14 mouse cellular contexts compared by ENCODE assay signal in genomic region chr7:125237026-125237425, GRCm38 (mm10).
"Had no signal": no experiment of that assay in that cellular context is flagged by ENCODE, and none has a peak within 500 bp of the region (broad histone marks: within the 10 kb centered on the region; RNA-seq: fewer than 3 reads in every experiment).

No protein-coding gene starts in this region.

- H3K27me3 ChIP-seq: liver, embryonic 13.5 days; lung, embryonic 15.5 days; megakaryocyte, embryonic 14.5 days; midbrain, embryonic 12.5 days; stomach, embryonic 15.5 days had no signal

- H3K9me3 ChIP-seq: limb, embryonic 10.5 days; liver, embryonic 13.5 days; lung, embryonic 15.5 days; megakaryocyte, embryonic 14.5 days; midbrain, embryonic 12.5 days; stomach, embryonic 15.5 days had no signal

- H3K27ac ChIP-seq: left cerebral cortex, adult 2 months; limb, embryonic 10.5 days; liver, embryonic 13.5 days; lung, embryonic 15.5 days; macrophage; midbrain, embryonic 12.5 days; stomach, embryonic 15.5 days had no signal

- H3K9ac ChIP-seq: liver, embryonic 13.5 days; liver, postnatal 0 days; lung, embryonic 15.5 days; midbrain, embryonic 12.5 days; stomach, embryonic 15.5 days had no signal

- ATAC-seq: intestine, embryonic 16.5 days; liver, postnatal 0 days; midbrain, embryonic 16.5 days had no signal

- DNase-seq: liver, embryonic 13.5 days; liver, postnatal 0 days; lung, postnatal 14 days; right cerebral cortex, postnatal 14 days; thymus, postnatal 36 days had no signal

- H3K4me2 ChIP-seq: liver, embryonic 13.5 days; lung, embryonic 15.5 days; midbrain, embryonic 12.5 days; stomach, embryonic 15.5 days had no signal

- H3K4me3 ChIP-seq: left cerebral cortex, adult 2 months; limb, embryonic 10.5 days; liver, embryonic 13.5 days; lung, embryonic 15.5 days; megakaryocyte, embryonic 14.5 days; midbrain, embryonic 12.5 days; stomach, embryonic 15.5 days had no signal

- H3K4me1 ChIP-seq: limb, embryonic 10.5 days; liver, embryonic 13.5 days; lung, embryonic 15.5 days; megakaryocyte, embryonic 14.5 days; midbrain, embryonic 12.5 days; stomach, embryonic 15.5 days had no signal

- H3K36me3 ChIP-seq: limb, embryonic 10.5 days; liver, embryonic 13.5 days; lung, embryonic 15.5 days; midbrain, embryonic 12.5 days; stomach, embryonic 15.5 days had no signal
